Mouse (Mus musculus) A20 (cell line): ENCODE results near the gene Olfr56.
"Not testable (repeated sequence)": the region's sequence is repeated elsewhere in the genome, so short reads cannot be mapped to it uniquely, and the experiment has no call there.

Source experiments
- DNase-seq: peaks from one replicate; pipeline ENCODE4 v3.0.0-alpha.2; 2011; ENCODE audit warnings: low read depth, low spot score

The Olfr56 gene

DNA sequence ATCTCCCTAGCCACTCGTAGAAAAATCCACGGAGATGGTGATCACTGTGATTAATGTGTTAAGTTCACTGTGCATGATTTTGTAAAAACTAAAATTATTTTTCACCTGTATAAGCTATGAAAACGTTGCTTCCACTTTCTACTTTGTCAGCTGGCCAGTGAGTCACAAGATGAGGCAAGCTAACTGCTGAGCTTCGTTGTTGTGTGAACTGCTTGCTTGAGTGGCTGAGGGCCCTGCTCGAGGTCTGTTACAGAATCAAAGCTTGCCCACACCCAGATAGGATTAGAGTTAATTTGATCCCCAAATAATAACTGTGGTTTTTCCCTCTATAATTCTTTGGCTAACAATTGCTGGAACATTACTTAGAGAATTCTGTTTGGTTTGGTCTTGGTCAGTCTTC lies 73.2 kb downstream of the Olfr56 start:
- DNase-seq, result not testable (repeated sequence)

- DNase-seq, result not testable (repeated sequence)
Observed at GRCm38 (mm10) chr11:49060061-49060460, 81.4 kb downstream of the Olfr56 start.

DNA sequence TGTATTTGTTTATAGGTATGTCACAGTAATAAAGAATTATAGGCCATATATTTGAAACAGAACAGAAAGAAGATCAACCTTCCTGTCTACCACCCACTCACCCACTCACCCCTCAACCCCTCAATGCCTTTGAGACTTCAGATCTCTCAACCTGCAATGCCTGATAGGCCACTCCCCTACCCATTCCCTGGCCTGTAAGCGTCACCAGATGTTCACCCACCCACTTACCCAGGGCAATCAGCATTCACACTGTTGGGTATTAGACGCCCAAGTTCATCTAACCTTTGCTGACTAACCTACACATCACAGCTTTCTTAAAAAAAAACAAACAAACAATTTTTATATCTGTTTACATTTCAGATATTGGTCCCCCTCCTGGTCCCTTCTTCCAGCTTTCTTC lies 83.2 kb downstream of the Olfr56 start:
- not testable (repeated sequence) for DNase-seq

DNA sequence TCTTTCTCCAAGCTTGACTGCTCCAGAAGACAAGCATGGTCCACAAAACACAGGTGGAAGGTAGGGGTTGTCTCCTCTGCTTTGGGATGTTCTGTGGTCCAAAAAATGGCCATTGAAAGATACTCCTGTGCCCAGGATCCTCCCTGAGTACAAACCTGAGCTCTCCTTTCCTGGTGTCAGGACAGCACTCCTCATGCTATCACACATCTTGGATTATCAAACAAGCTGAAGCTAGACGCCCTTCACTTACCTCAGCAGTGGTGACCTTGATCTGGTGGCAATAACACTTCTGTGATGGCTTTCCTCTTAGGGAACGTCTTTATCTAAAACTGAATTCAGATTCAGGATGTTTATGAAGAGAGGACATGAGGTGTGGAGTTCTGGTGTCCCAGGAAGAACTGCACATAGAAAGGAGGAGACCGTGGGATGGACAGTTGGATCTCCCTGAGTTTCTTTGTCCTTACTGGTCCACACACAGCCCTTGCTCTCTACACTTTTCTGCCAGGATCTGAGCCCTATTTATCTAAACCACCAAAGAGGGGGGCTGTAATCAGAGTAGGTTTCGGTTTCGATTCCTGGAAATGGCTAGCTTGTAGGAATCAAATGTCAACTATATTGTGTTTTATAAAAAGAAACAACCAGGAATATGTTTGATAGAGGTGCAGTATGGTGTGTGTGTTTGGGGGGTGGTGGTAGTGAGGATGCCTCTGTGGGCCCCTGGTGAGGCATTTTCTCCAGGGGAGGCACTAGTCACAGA lies 85.2 kb downstream of the Olfr56 start, which contains the start of gene Tgtp2:
TSS of gene Tgtp2 (minus strand) at position 494 of the 757 bp plus-strand sequence.
- DNase-seq, result not testable (repeated sequence)

DNA sequence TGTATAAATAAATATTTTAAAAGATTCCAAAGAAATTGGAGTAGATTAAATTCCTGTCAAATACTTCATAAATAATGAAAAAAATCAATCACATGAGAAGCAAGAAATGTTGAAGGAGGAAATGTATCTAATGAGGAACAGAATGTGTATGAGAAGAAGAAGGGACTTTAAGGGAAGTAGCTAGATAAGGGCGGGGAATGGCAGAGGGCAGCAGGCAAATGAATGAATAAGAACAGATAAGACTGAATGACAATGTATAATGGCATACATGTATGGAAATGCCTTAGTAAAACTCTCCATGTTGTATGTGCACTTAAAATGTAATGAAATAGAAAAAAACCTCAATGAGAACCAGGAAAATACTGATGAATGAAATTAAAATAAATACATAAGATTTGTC lies 89.7 kb downstream of the Olfr56 start:
- DNase-seq, result no peak

DNA sequence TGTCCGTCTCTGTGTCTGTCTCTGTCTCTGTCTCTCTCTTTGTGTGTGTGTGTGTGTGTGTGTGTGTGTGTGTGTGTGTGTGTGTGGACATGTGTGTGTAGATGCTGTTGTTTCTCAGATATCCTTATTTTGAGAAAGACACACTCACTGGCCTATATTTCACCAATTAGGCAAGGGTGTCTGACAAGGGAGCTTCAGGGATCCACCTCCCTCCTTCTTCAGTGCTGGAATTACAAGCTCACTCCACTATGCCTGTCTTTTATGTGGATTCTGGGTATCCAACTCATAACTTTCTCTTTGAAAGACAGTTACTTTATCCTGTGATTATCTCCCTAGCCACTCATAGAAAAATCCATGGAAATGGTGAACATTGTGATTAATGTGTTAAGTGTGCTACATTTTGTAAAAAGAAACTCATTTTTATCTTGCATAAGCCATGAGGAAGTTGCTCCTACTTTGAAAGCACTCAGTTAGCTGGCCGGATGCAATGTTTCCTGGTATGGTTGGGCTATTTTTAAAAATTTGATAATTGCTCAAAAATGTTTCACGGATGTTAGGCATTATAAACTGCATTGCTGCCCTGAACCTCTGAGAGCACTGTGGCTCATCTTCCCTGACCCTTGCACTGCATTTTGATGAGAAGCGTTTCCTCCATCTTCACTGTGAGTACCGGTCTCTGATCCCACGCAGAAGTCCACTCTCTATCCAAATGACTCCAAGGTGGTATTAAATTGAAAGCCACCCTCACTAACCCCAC lies 97.5 kb downstream of the Olfr56 start, which contains the start of gene Ifi47:
TSS of gene Ifi47 (plus strand) at position 587 of the 757 bp plus-strand sequence.
- DNase-seq, result not testable (repeated sequence)

- no peak for DNase-seq
Observed at GRCm38 (mm10) chr11:49077012-49077411, 98.3 kb downstream of the Olfr56 start.

GRCm38 (mm10) chr11:49078719-49079118 lies 100.0 kb downstream of the Olfr56 start:
- no peak for DNase-seq

- DNase-seq, result no peak
Observed at GRCm38 (mm10) chr11:49080636-49081035, 101.9 kb downstream of the Olfr56 start.

- no peak for DNase-seq
Observed at GRCm38 (mm10) chr11:49081356-49081755, 102.7 kb downstream of the Olfr56 start.

GRCm38 (mm10) chr11:49081886-49082285 lies 103.2 kb downstream of the Olfr56 start:
- DNase-seq, result no peak

GRCm38 (mm10) chr11:49083146-49083545 lies 104.5 kb downstream of the Olfr56 start:
- no peak for DNase-seq

GRCm38 (mm10) chr11:49083808-49084207 lies 105.1 kb downstream of the Olfr56 start:
- no peak for DNase-seq

DNA sequence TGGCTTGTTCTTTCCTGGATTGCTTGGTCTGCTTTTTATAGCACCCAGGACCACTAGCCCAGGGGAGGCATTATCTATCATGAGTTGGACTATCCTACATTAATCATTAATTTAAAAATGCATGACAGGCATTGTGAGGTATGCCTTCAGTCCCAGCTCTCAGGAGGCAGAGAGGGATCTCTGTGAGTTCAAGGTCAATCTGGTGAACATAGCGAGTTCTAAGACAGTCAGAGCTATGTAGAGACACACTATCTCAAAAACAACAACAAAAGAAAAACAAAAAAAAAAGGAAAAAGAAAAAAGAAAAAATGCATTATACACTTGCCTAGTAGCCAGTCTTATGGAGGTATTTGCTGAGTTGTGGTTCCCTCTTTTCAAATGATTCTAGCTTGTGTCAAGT lies 105.7 kb downstream of the Olfr56 start:
- no peak for DNase-seq

- DNase-seq, result peak; percentile 16
Observed at GRCm38 (mm10) chr11:49084875-49085274, 106.2 kb downstream of the Olfr56 start.

GRCm38 (mm10) chr11:49086858-49087361 lies 108.2 kb downstream of the Olfr56 start:
- no peak for DNase-seq

DNA sequence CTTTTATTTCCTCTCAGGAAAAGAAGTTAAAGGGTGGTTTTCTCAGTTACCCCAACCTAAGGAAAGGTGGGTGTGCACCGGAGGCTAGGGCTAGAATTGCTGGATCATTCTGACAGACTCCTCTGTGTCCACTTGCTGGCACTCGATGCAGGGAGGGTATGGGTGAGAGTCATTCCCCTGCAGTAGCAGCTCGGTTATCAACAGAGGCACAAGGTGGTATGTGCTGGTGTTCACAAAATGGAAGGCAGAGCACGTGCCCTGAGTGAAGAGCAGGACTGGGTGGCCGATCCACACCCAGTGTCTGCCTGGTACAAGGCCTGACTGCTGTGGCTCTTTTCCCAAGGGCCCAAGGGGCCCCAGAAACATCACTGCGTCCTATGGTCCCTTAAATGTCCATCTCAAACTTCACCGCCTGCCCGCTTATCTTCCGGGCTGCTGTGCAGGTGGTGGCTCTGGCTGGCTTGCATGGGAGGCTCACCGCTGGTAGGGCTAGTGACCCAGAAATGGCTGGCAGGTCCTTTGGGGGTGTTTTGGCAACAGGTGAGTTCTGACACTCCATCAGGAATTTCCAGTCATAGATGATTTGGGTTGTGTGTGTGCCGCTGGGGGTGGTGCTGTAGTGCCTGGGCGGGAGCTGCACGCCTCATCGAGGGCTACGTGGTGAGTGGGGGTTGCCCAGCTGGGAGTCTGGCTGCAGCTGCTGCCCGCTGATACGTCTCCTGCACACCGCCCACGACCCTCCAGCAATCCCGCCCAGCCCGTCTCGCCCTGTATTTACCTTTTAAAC lies 109.3 kb downstream of the Olfr56 start:
- DNase-seq, result no peak

DNA sequence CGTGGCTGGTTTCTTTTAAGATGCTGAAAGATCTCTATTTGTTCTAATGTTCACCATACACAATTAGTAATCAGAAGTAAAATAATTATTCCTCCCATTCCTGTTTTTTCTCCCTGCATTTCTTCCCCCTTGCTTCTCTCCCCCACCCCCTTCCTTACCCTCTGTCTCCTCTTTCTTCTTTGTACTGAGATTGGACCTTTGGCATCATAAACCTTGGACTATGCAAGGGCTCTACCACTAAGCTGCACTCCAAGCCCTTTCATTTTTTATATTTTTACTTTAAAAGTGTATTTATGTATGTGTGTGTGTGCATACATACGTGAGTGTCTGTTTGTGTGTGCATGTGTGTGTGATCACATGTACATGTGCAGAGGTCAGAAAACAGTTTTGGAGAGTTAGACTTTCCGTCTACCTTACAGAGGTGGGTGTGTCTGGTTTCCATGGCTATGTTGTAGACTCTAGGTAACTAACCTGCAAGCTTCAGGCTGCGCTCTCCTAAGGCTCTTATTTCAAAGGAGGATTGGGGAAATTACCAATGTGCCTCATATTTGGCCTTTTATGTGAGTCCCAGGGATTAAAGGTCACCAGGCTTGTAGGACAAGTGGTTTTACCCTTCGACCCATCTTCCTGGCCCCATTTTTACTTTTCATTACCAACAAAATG lies 110.4 kb downstream of the Olfr56 start:
- DNase-seq, result no peak

- no peak for DNase-seq
Observed at GRCm38 (mm10) chr11:49089735-49090507, 111.2 kb downstream of the Olfr56 start.

GRCm38 (mm10) chr11:49090551-49090950 lies 111.9 kb downstream of the Olfr56 start:
- DNase-seq, result no peak
